Comparison of ENCODE assay signal across 20 mouse cellular contexts in genomic region chr16:95741915-95742739, GRCm38 (mm10). TPM values are rescaled to one million over a fixed set of nuclear protein-coding genes. Genes with fewer than 3 reads are reported as not detected.
A peak's percentile ranks its signal among the peaks of the same experiment; 100 is the strongest.
DNase-seq lines count a peak whose midpoint lies in the region; ATAC-seq and TF ChIP-seq lines count a peak whose summit lies in the region.
"Had no signal": no experiment of that assay in that cellular context is flagged by ENCODE, and none has a peak within 500 bp of the region (broad histone marks: within the 10 kb centered on the region; RNA-seq: fewer than 3 reads in every experiment).

No protein-coding gene starts in this region.

- DNase-seq in heart, adult 2 months = no peak
- no peak for DNase-seq in heart, adult 9 months (ENCODE audit: low spot score in 2 of 2)
- DNase-seq in liver, postnatal 0 days = no peak
- DNase-seq in liver, embryonic 11.5 days (ENCODE audit: low spot score) = no peak
- no peak for DNase-seq in intestine, embryonic 14.5 days (ENCODE audit: low spot score)
- no peak for DNase-seq in hindbrain, embryonic 11.5 days (ENCODE audit: low spot score)
- DNase-seq in forebrain, embryonic 14.5 days (ENCODE audit: low spot score) = no peak
- DNase-seq: B cell, adult 2 months; cerebellum, adult 11-12 months; gastrocnemius, postnatal 25 days; liver; midbrain, embryonic 14.5 days; right cerebral cortex, postnatal 4 days; thymus, postnatal 4 days had no signal

- WGBS in heart, adult 2 months = 75% methylated on average over 10 of the region's 10 CpGs
- WGBS in liver, postnatal 0 days (ENCODE audit: insufficient replicate concordance) = 77% methylated on average over 10 of the region's 10 CpGs
- 74% methylated on average over 10 of the region's 10 CpGs for WGBS in liver, embryonic 11.5 days
- WGBS in intestine, embryonic 14.5 days = 58% methylated on average over 10 of the region's 10 CpGs
- 63% methylated on average over 10 of the region's 10 CpGs for WGBS in stomach, embryonic 16.5 days
- WGBS in hindbrain, embryonic 11.5 days = 82% methylated on average over 10 of the region's 10 CpGs
- WGBS in forebrain, embryonic 14.5 days = 87% methylated on average over 10 of the region's 10 CpGs

- no peaks in the 10 kb centered on the region for H3K79me2 ChIP-seq in heart, adult 2 months (replicated peaks; ENCODE audit: control insufficient read depth, insufficient read depth, low read length)

- H3K4me1 ChIP-seq in heart, adult 2 months (ENCODE audit: control insufficient read depth, insufficient read depth, low read length) = peaks cover 9% of the 10 kb centered on the region
- peaks cover 13% of the 10 kb centered on the region for H3K4me1 ChIP-seq in liver, postnatal 0 days (ENCODE audit: insufficient read depth)
- no peaks in the 10 kb centered on the region for H3K4me1 ChIP-seq in liver, embryonic 11.5 days (replicated peaks; ENCODE audit: control insufficient read depth, insufficient read depth, low read length)
- peaks cover 17% of the 10 kb centered on the region for H3K4me1 ChIP-seq in intestine, embryonic 14.5 days (replicated peaks; ENCODE audit: control insufficient read depth, insufficient read depth, low read length)
- H3K4me1 ChIP-seq in stomach, embryonic 16.5 days (ENCODE audit: control insufficient read depth, insufficient read depth, low read length) = peaks cover 21% of the 10 kb centered on the region
- H3K4me1 ChIP-seq in hindbrain, embryonic 11.5 days (replicated peaks; ENCODE audit: control insufficient read depth, insufficient read depth, low read length) = no peaks in the 10 kb centered on the region
- no peaks in the 10 kb centered on the region for H3K4me1 ChIP-seq in forebrain, embryonic 14.5 days (ENCODE audit: control insufficient read depth, insufficient read depth, low read length)

- no peak for TF ChIP-seq CTCF in heart, adult 2 months (IDR thresholded peaks at IDR 0.05)
- no peak for TF ChIP-seq CTCF in liver, postnatal 0 days (IDR thresholded peaks at IDR 0.05; ENCODE audit: low read depth)

- TF ChIP-seq POLR2A in heart, adult 2 months (IDR thresholded peaks at IDR 0.05; ENCODE audit: insufficient read depth, low read depth, low read length) = no peak

- peak overlapping the region; percentile 67 for H3K27ac ChIP-seq in heart, adult 2 months
- 0 out of 2 replicates have a peak overlapping the region, but pooled peaks have one; percentile 12 for H3K27ac ChIP-seq in liver, postnatal 0 days (ENCODE audit: low read depth)
- no peak overlapping the region for H3K27ac ChIP-seq in liver, embryonic 11.5 days (ENCODE audit: low read depth, low read length)
- peak overlapping the region; percentile 47 for H3K27ac ChIP-seq in intestine, embryonic 14.5 days (ENCODE audit: low read depth)
- peak overlapping the region; percentile 46; the same call in 1 of the 2 replicates for H3K27ac ChIP-seq in stomach, embryonic 16.5 days (ENCODE audit: low read length)
- no peak overlapping the region for H3K27ac ChIP-seq in hindbrain, embryonic 11.5 days (ENCODE audit: low read depth, low read length)
- H3K27ac ChIP-seq in forebrain, embryonic 14.5 days (ENCODE audit: low read depth, low read length) = no peak overlapping the region
- H3K27ac ChIP-seq: macrophage had no signal

- H3K36me3 ChIP-seq in heart, adult 2 months (ENCODE audit: control insufficient read depth, insufficient read depth, low read length) = no peaks in the 10 kb centered on the region
- no peaks in the 10 kb centered on the region for H3K36me3 ChIP-seq in liver, postnatal 0 days (replicated peaks; ENCODE audit: insufficient read depth, low read length)
- no peaks in the 10 kb centered on the region for H3K36me3 ChIP-seq in liver, embryonic 11.5 days (ENCODE audit: control insufficient read depth, insufficient read depth, low read length)
- no peaks in the 10 kb centered on the region for H3K36me3 ChIP-seq in intestine, embryonic 14.5 days (ENCODE audit: control insufficient read depth, insufficient read depth, low read length)
- no peaks in the 10 kb centered on the region for H3K36me3 ChIP-seq in stomach, embryonic 16.5 days (ENCODE audit: control insufficient read depth, insufficient read depth, low read length)
- no peaks in the 10 kb centered on the region for H3K36me3 ChIP-seq in hindbrain, embryonic 11.5 days (ENCODE audit: control insufficient read depth, insufficient read depth, low read length)
- no peaks in the 10 kb centered on the region for H3K36me3 ChIP-seq in forebrain, embryonic 14.5 days (ENCODE audit: control insufficient read depth, insufficient read depth, low read length)
- H3K36me3 ChIP-seq: G1E; heart, embryonic 12.5 days had no signal

- no peak overlapping the region for H3K9ac ChIP-seq in heart, adult 2 months (ENCODE audit: low read depth, low read length)
- H3K9ac ChIP-seq in liver, postnatal 0 days (replicated peaks) = no peak overlapping the region
- no peak overlapping the region for H3K9ac ChIP-seq in liver, embryonic 11.5 days (ENCODE audit: low read depth, low read length)
- no peak overlapping the region for H3K9ac ChIP-seq in intestine, embryonic 14.5 days (ENCODE audit: low read length)
- no peak overlapping the region for H3K9ac ChIP-seq in stomach, embryonic 16.5 days (ENCODE audit: low read length)
- H3K9ac ChIP-seq in hindbrain, embryonic 11.5 days (ENCODE audit: low read depth, low read length) = no peak overlapping the region
- no peak overlapping the region for H3K9ac ChIP-seq in forebrain, embryonic 14.5 days (ENCODE audit: low read length)
- H3K9ac ChIP-seq: heart, embryonic 12.5 days had no signal

- no peak for TF ChIP-seq EP300 in heart, adult 2 months (IDR thresholded peaks at IDR 0.05; ENCODE audit: insufficient read depth, low read depth, low read length)
- no peak for TF ChIP-seq EP300 in liver, postnatal 0 days (IDR thresholded peaks at IDR 0.05; ENCODE audit: low read depth)

- intact Hi-C loops in heart, adult 2 months (cut with DNase I) = loop anchor here (10.0 kb wide), 1 partner anchor 123 kb away; no protein-coding TSS in a partner anchor

- no peak overlapping the region for H3K4me3 ChIP-seq in heart, adult 2 months
- no peak overlapping the region for H3K4me3 ChIP-seq in liver, postnatal 0 days (ENCODE audit: low read depth, low read length)
- H3K4me3 ChIP-seq in liver, embryonic 11.5 days (ENCODE audit: low read depth, low read length) = no peak overlapping the region
- H3K4me3 ChIP-seq in intestine, embryonic 14.5 days (ENCODE audit: low read depth, low read length) = no peak overlapping the region
- H3K4me3 ChIP-seq in stomach, embryonic 16.5 days (replicated peaks; ENCODE audit: low read length) = no peak overlapping the region
- no peak overlapping the region for H3K4me3 ChIP-seq in hindbrain, embryonic 11.5 days (ENCODE audit: low read depth, low read length)
- H3K4me3 ChIP-seq in forebrain, embryonic 14.5 days (ENCODE audit: low read depth, low read length) = no peak overlapping the region
- H3K4me3 ChIP-seq: erythroblast, embryonic 14.5 days; heart, embryonic 12.5 days had no signal

- no peak overlapping the region for H3K4me2 ChIP-seq in liver, postnatal 0 days (ENCODE audit: low read depth, low read length)
- no peak overlapping the region for H3K4me2 ChIP-seq in liver, embryonic 11.5 days
- no peak overlapping the region for H3K4me2 ChIP-seq in intestine, embryonic 14.5 days (ENCODE audit: low read length)
- H3K4me2 ChIP-seq in stomach, embryonic 16.5 days (ENCODE audit: low read depth, low read length) = no peak overlapping the region
- H3K4me2 ChIP-seq in hindbrain, embryonic 11.5 days (replicated peaks; ENCODE audit: low read depth, low read length) = no peak overlapping the region
- no peak overlapping the region for H3K4me2 ChIP-seq in forebrain, embryonic 14.5 days (ENCODE audit: low read length)
- H3K4me2 ChIP-seq: heart, embryonic 12.5 days had no signal

- no peak for ATAC-seq in liver, postnatal 0 days
- no peak for ATAC-seq in liver, embryonic 11.5 days (replicated peaks; ENCODE audit: low FRiP score)
- ATAC-seq in intestine, embryonic 14.5 days (replicated peaks; ENCODE audit: low FRiP score, low TSS enrichment, low read depth) = no peak
- no peak for ATAC-seq in stomach, embryonic 16.5 days (ENCODE audit: insufficient read depth, low FRiP score)
- ATAC-seq in hindbrain, embryonic 11.5 days (ENCODE audit: low FRiP score) = no peak
- no peak for ATAC-seq in forebrain, embryonic 14.5 days
- ATAC-seq: hindbrain, embryonic 16.5 days had no signal

- no peaks in the 10 kb centered on the region for H3K9me3 ChIP-seq in liver, postnatal 0 days (ENCODE audit: low read length)
- no peaks in the 10 kb centered on the region for H3K9me3 ChIP-seq in liver, embryonic 11.5 days (ENCODE audit: control insufficient read depth, low read length)
- no peaks in the 10 kb centered on the region for H3K9me3 ChIP-seq in intestine, embryonic 14.5 days (ENCODE audit: control insufficient read depth, low read length)
- no peaks in the 10 kb centered on the region for H3K9me3 ChIP-seq in stomach, embryonic 16.5 days (replicated peaks; ENCODE audit: control insufficient read depth, low read length)
- no peaks in the 10 kb centered on the region for H3K9me3 ChIP-seq in hindbrain, embryonic 11.5 days (ENCODE audit: control insufficient read depth, low read length)
- H3K9me3 ChIP-seq in forebrain, embryonic 14.5 days (replicated peaks; ENCODE audit: control insufficient read depth, low read length) = no peaks in the 10 kb centered on the region
- H3K9me3 ChIP-seq: G1E; heart, embryonic 12.5 days had no signal

- H3K27me3 ChIP-seq in heart, adult 2 months (ENCODE audit: control insufficient read depth, insufficient read depth, low read length) = no peaks in the 10 kb centered on the region
- H3K27me3 ChIP-seq in liver, postnatal 0 days (ENCODE audit: insufficient read depth, low read length) = no peaks in the 10 kb centered on the region
- H3K27me3 ChIP-seq in liver, embryonic 11.5 days (replicated peaks; ENCODE audit: control insufficient read depth, insufficient read depth, low read length) = no peaks in the 10 kb centered on the region
- no peaks in the 10 kb centered on the region for H3K27me3 ChIP-seq in intestine, embryonic 14.5 days (replicated peaks; ENCODE audit: control insufficient read depth, insufficient read depth, low read length)
- no peaks in the 10 kb centered on the region for H3K27me3 ChIP-seq in stomach, embryonic 16.5 days (ENCODE audit: control insufficient read depth, insufficient read depth, low read length)
- H3K27me3 ChIP-seq in hindbrain, embryonic 11.5 days (ENCODE audit: control insufficient read depth, insufficient read depth, low read length) = no peaks in the 10 kb centered on the region
- H3K27me3 ChIP-seq in forebrain, embryonic 14.5 days (replicated peaks; ENCODE audit: control insufficient read depth, insufficient read depth, low read length) = no peaks in the 10 kb centered on the region
- H3K27me3 ChIP-seq: heart, embryonic 12.5 days had no signal

RNA-seq across cellular contexts. Expression of gene Ets2, which starts 40.3 kb away (rescaled TPM):
- 10 to 100 TPM; 50.3 to 70.6 TPM for total RNA-seq in heart, adult 2 months (2021)
- polyA plus RNA-seq in heart, adult 2 months (2012; rRNA removed) = 47.2 and 60.5 TPM in 2 replicates
- 13.2 and 13.5 TPM in 2 replicates for polyA plus RNA-seq in liver, postnatal 0 days (2015; fragmentation: Nextera tagmentation; extraction: Ambion mirVana)
- polyA plus RNA-seq in liver, embryonic 11.5 days (2014; fragmentation: Nextera tagmentation; extraction: Ambion mirVana) = 29.8 and 30.6 TPM in 2 replicates
- polyA plus RNA-seq in intestine, embryonic 14.5 days (2014; fragmentation: Nextera tagmentation; extraction: Ambion mirVana) = 52.8 and 57.9 TPM in 2 replicates
- polyA plus RNA-seq in stomach, embryonic 16.5 days (2015; fragmentation: Nextera tagmentation; extraction: Ambion mirVana) = 59.8 and 64.8 TPM in 2 replicates
- polyA plus RNA-seq in hindbrain, embryonic 11.5 days (2014; fragmentation: Nextera tagmentation; extraction: Ambion mirVana) = 17.6 and 25.0 TPM in 2 replicates
- 10.2 and 12.2 TPM in 2 replicates for polyA plus RNA-seq in forebrain, embryonic 14.5 days (2014; fragmentation: Nextera tagmentation; extraction: Ambion mirVana)

Comparison
In these comparisons a context has a peak if more than half of its experiments do, and no peak if none do; other contexts are left out.
1. H3K27ac ChIP-seq: peak in heart, adult 2 months (single experiment), liver, postnatal 0 days (single experiment), intestine, embryonic 14.5 days (single experiment) and stomach, embryonic 16.5 days (single experiment); none in liver, embryonic 11.5 days (single experiment), hindbrain, embryonic 11.5 days (single experiment) and forebrain, embryonic 14.5 days (single experiment).